Mouse (Mus musculus) cerebellum, adult 11-12 months (tissue): ENCODE measurements around the gene Pfkfb1.
A peak's percentile ranks its signal among the peaks of the same experiment; 100 is the strongest.

Experiments
- DNase-seq: peaks from one replicate; pipeline ENCODE4 v3.0.0; 2022

Pfkfb1 gene

DNA sequence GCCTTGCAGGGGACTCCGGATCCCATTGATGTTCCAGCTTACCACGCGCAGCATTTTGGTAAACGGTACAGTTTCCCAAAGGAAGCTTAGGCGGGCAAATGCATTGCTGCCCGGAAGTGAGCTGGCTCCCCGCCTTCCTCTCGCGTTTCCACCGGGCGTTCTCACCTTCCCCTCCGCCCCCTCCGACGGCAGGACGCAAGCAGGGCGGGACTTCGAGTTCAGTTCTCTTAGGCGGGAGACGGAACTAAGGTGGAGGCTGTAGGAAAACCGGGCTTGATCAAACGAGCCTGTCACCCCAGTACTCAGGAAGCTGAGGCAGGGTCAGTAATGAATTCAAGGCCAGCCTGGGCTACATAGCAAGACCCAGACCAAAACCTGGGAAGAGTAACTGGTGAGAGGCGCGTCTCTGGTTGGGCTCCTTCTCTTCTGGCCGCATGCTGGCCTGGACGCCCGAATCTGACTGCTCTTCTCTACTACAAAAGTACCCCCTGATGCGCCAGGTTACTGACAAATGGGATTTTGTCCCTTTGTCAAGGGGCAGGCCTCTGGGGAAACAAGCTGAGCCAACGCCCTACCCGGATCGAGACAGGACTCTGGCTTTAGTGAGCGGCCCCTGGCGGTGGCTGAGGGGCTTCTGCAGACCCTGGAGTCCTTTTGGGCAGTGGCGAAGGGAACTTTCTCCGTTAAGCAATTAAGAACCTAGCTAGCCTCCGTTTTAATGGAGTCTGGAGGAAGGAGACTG lies at the start of gene Pfkfb1:
Gene Pfkfb1 (plus strand): TSS at position 207 of the 742 bp plus-strand sequence.
- peak; percentile 74 for DNase-seq

- no peak for DNase-seq
Measured at GRCm38 (mm10) chrX:150540111-150540510, 47.9 kb upstream of the Pfkfb1 start.

GRCm38 (mm10) chrX:150541684-150542083 lies 46.3 kb upstream of the Pfkfb1 start:
- DNase-seq = no peak

- DNase-seq = no peak
Measured at GRCm38 (mm10) chrX:150547239-150547638, 40.8 kb upstream of the Pfkfb1 start, which contains the start of gene Alas2. TSS of gene Alas2 (plus strand) at chrX:150547375.

GRCm38 (mm10) chrX:150549639-150550038 lies 38.4 kb upstream of the Pfkfb1 start:
- no peak for DNase-seq

DNA sequence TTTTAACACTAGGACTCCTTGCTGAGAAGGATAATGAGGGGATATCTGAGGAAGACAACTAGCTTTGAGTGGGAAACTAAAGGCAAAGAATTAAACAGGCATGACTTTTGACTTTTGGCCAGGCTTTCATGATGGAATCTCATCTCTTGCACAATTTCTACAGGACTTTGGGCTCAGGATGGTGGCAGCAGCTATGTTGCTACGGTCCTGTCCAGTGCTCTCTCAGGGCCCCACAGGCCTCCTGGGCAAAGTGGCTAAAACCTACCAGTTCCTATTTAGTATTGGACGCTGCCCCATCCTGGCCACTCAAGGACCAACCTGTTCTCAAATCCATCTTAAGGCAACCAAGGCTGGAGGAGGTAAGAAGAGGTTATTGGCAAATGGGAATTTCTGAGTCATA lies 36.0 kb upstream of the Pfkfb1 start:
- DNase-seq = no peak

DNA sequence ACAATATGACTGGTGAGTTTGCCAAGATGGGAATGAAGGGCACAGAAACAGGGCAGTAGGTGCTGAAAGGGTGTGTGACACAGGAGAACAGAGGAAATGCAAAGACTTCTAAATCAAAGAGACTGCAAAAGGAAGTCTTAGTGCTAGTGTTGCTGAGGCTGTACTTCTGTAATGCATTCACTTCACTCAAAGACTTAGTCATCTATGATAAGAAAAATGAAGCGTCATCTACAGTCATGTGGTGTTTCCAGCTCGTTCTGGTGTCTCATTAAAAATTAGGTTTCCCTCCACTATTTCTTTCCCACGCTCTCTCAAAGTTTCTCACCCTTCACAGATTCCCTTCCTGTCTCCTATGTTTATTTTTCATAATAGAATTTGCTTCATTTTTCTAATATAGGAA lies 34.0 kb upstream of the Pfkfb1 start:
- no peak for DNase-seq

DNA sequence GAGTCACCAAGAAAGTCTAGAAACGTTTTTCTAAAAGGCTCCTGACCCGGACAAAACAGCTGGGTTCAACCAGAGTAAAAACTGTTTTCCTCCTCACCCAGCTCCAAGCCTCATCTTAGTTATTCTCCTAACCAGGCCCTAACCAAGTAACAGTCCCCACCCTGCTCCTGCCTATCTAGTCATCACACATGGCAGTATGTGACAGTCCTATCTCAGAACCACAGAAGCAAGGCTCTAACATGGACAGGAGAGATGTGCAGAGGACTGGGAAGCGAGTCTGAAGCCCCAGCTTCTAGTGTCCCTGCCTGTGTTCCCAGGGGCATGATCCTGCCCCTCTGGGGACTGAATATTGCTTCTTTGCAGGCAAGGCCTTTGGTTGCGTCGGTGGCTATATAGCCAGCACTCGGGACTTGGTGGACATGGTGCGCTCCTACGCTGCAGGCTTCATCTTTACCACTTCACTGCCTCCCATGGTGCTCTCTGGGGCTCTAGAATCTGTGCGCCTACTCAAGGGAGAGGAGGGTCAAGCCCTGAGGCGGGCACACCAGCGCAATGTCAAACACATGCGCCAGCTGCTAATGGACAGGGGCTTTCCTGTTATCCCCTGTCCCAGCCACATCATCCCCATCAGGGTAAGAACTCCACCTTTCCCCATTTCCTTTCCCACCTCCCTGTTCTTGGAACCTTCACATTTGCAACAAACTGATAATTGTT lies 23.2 kb upstream of the Pfkfb1 start:
- no peak for DNase-seq

DNA sequence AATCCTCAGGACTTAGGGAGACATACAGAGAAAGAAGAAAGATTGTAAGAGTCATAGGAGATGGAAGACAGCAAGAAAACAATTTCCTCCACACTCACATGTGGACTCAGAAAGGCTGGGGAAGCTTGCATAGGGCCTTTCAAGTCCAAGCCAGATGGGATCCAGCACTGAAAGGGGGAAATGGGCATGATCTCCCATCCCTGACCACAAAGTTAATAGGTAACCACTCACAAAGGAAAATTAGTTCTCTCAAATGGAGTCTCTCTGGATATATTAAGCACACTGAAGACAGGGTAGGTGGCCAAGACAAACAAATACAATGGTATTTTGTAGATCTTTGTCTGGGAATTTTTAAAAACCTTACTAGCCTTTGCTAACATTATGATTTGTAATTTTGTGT lies 6.1 kb upstream of the Pfkfb1 start:
- DNase-seq = no peak

DNA sequence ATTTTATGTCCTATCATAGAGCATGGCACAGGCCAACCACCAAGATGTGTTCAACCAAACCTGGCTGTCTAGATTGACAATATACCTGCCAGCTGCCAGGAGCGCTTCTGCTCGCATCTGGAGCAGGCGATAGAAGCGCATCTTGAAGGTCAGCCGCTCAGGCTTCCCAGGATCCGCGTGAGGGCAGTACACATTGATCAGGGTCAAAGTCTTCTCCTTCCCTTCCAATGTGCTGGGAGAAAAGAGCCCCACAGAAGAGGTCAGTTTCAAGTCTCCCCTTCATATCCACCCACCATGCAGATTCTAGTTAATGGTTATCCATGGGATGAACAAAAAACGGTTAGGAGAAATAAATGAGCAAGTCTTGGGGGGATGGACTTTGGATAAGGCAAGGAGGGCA lies 2.9 kb upstream of the Pfkfb1 start:
- DNase-seq = no peak

DNA sequence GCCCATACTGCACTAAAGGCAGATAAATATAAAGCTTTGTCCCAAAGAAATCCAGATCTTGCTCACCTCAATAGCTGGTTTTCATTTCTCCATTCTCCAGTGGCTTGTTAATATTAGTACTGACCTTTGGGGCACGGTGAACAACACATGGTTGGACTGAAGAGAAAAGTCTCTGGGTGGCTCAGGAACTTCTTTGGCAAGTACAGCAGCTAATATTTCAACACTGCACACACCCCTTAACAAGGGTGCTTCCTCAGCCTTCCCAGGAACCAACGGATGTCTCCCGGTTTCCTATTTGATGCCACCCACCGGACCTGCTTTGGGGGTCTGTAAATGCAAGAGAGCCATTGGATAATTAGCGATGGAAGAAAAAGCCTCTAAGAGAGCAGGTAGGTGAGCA lies 1.7 kb downstream of the Pfkfb1 start, which contains the start of gene Apex2:
Gene Apex2 (minus strand): TSS at position 173 of the 400 bp plus-strand sequence.
- no peak for DNase-seq

- no peak for DNase-seq
Measured at GRCm38 (mm10) chrX:150593266-150594035, 5.4 kb downstream of the Pfkfb1 start.

- DNase-seq = no peak
Measured at GRCm38 (mm10) chrX:150594176-150594575, 6.1 kb downstream of the Pfkfb1 start.

DNA sequence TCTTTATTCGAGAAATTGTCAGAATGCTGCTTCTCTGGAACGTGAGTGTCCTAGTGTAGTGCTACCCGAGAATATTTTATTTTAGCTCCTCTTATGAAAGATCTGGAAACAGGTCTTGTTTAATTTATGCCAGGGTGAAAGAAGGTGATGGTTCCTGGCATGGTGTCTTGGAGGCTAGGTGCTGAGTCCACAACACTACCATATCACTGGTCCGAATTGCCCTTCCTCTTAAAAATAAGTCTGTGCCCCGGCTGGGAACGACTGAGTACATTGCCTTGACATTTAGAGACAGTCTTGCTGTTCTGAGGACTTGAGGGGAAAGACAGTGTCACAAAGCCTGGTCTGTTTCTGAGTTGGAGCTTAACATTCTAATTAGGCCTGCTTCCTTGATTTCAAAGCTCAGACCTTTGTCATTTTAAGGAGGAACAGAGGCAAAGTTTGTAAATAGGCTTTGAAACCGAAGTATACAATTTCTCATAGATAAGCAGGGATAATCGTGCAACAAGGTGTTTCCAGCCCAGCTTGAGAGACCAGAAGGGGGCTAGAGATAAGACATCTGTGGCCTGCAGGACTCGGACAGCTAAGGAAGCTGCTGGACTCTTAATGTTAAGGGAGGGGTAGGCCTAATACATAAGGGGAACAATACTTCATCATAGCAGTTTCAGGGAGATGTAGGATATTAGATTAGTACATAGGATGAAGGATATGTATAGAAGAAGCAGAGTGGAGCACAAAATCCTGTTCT lies 7.2 kb downstream of the Pfkfb1 start:
- DNase-seq = no peak

DNA sequence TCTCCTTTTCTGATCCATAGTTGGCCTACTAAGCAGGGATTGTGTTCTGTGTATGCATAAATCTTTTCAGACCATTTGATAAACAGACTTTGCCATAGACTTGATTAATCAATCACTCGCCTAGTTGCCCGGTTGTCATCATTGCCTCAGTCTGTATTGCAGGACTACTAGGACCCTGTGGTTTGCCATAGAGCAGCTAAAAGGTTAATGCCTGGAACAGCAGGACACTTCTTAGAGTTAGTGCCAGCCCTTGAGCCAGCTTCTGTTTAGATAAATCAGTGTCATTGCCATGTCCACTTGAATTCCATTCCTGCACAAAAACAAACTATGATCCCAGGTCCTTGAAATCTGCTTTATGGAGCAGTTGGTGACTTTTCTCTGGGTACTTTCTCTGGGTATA lies 10.9 kb downstream of the Pfkfb1 start:
- no peak for DNase-seq

DNA sequence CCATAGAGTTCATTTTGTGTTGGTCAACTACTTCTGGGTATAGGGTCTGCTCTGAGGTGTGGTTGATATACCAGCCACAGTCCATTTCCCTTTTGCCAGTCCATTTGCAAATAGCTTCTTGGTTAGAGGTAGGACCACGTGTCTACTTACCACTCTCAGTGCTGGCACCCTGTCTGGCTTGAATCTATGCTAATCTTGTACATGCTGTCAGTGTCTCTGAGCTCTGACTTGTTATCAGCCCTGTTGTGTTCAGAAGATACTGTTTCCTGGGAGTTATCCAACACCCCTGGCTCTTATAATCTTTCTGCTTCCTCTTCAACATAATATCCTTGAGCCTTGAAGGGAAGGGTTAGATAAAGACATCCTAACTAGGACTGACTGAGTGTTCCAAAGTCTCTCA lies 48.4 kb downstream of the Pfkfb1 start:
- no peak for DNase-seq

GRCm38 (mm10) chrX:150656122-150656907 lies 68.3 kb downstream of the Pfkfb1 start:
- DNase-seq = peak; percentile 74

GRCm38 (mm10) chrX:150656908-150657796 lies 69.1 kb downstream of the Pfkfb1 start, which contains the start of gene Tro:
TSS of gene Tro (minus strand) at chrX:150657583.
- DNase-seq = peak; percentile 71

- DNase-seq = no peak
Measured at GRCm38 (mm10) chrX:150657797-150658118, 69.7 kb downstream of the Pfkfb1 start.

- no peak for DNase-seq
Measured at GRCm38 (mm10) chrX:150662809-150663208, 74.8 kb downstream of the Pfkfb1 start.

- no peak for DNase-seq
Measured at GRCm38 (mm10) chrX:150677505-150677904, 89.5 kb downstream of the Pfkfb1 start.
